Mouse (Mus musculus): ENCODE data around the gene Dcbld2.

The Dcbld2 gene

DNA sequence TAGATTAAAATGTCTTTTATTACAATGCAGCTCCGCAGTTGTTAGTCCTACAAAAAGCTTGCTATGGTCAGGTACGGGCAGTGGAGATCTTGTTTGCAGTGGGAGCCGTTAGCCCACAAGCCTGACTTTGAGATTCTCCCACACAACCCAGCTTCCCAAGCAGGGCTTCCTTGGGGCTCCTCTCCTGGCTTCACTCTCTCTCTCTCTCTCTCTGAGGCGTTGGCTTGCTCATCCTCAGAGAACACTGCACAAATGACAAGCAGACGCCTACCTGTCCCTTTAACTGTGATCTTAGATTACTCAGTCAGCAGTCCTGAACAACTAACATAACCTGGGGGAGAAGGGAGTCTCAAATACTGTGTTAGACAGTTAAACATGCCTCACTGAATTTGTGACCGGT lies 79.6 kb downstream of the Dcbld2 start:
- DNase-seq (ENCODE audit: extremely low spot score) = no peak

DNA sequence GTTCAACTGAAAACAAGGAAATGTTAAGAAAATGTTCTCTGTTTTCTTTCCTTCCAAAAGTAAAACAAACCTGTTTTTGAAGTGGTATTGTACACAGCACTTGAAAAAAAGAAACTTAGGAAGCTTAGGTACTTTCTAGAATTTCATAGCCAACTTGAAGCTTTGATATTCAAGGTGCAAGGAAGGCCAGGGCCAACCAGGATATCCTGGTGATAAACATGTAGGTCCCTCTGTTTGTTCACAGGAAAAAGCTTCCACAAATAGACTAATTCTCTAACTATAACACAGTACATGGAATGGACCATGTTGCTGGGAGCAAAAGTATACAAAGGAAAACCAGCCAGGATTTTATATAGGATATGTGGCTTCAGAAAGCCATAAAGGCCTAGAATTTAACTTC lies 88.5 kb downstream of the Dcbld2 start:
- no peak for DNase-seq (ENCODE audit: extremely low spot score)

DNA sequence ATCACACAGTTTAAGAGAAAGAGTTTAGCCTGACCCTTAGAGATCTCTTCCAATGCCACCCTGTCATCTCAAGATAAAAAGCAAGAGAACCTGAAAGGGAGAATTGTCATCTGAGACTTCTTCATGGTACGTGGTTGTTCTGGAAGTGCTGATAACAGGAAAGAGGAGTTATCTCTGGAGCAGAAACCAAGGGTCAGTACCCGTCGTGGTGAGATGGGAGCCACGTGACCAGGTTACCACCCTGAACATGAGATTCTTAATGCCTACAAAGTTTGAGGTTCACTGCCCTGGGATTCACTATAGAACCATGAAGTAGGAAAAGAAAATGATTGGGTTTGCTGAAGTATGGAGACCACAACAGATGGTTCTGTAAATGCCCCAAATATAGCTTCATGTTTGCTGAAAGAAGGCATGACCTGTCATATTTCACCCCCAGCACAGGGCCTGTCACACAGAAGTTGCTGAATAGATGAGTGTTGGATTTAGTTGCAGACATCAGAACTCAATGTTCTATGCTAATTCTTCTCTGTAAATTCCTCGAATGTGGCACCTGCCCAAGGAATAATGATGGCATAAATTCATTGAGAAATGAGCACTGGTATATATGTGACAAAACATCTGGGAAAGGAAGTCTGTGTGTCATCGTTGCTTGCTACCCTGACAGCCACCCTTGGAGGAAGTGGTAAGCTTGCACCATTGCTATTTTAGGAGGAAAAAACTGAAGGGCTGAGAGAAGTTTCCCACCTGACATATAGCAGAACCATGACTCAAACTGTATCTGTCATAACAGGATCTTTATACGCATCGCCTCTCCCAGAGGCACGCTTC lies 89.9 kb downstream of the Dcbld2 start:
- no peak for DNase-seq (ENCODE audit: extremely low spot score)

DNA sequence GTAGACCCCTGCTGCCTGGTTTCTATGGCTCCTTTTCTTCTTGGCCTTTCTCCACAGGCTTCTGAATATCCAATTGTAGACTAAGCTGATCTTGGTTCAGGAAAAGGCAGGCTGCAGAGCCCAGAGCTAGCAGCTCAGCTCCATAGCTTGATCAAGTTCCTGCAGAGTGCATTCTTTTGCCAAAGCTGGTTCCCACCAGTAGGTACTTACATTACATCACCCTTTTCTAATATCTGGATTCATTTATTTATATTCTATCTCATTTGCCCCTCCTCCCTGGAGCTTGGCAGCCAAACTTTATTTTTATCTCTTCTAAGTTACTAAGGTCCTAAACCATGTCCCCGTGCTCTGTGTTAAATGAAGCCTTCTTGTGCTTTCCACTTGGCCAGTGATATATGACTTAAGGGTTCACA lies 90.9 kb downstream of the Dcbld2 start:
- no peak for DNase-seq (ENCODE audit: extremely low spot score)

DNA sequence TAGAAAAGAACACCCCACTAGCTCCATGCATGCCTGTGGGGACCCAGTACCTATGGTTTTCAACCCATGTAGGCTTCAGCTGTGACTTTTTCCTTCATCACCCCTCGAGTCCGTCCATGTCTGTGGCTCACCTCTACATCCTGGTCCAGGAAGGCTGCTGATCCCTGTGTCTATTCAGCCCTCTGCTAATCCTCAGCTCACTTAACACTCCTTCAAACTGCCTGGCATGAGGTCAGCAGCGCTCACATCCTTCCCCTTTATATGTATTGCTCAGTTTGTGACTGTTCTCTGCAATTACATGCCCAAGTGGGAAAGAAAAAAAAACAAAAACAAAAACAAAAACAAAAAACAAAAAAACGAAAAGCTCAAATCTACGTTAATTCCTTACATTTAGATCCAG lies 91.4 kb downstream of the Dcbld2 start:
- DNase-seq (ENCODE audit: extremely low spot score) = no peak

DNA sequence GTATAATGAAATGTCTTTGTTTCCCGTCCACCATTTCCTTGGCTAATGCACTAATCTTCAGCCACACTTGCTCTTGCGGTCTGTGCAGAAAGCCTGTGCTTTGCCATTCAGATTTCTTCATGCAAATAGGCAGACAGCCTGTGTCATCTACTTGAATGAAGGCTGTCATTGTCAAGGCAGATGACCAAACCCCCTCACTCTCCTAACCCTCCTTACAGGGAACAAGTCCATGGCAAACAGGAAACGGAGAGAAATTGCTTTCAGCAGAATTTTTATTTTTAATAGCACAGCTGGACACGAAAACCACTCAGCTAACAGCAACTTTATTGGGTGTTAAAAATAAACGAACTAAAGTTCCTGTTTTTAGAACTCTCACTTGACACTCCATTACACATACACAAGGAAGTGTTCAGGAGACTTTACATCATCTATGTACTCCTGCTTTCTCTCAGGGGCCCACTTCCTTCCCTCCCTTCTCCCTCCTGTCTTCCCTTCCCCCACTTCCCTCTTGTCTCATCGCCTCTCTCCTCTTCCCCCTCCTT lies 93.6 kb downstream of the Dcbld2 start:
- no peak for DNase-seq (ENCODE audit: extremely low spot score)

DNA sequence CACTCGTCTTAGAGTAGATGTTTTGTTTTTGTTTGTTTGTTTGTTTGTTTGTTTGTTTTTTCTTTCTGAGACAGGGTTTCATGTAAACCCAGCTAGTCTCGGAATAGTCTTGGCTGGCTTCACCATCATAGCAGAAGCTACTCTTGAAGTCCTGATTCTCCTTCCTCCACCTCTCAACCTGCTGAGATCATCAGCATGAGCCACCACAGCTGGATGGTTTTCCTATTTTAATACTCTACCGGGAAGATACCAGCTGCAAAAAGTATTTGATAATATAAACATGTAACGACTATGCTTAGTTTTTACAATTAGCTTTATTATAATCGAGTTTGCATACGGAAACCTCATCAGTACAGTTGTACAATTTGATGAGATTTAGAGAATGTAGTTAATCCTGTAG lies 94.3 kb downstream of the Dcbld2 start:
- no peak for DNase-seq (ENCODE audit: extremely low spot score)

DNA sequence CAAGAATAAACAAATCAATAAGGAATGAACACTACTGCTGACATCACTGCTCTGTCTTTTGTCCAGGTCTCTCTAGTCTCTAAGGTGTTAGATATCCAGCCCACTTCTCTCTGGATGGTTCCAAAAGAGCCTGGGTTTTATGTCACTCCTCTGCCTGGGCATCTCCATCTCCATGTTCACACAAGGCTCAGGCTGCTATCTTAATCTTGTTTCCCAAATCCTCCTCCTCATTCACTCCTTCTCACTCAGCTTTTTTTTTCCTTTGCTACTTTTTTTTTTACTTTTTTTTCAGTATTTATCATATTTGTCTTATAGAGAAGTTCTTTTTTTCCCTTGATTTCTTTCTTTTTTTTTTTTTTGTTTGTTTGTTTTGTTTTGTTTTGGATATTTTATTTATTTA lies 96.7 kb downstream of the Dcbld2 start:
- no peak for DNase-seq (ENCODE audit: extremely low spot score)

DNA sequence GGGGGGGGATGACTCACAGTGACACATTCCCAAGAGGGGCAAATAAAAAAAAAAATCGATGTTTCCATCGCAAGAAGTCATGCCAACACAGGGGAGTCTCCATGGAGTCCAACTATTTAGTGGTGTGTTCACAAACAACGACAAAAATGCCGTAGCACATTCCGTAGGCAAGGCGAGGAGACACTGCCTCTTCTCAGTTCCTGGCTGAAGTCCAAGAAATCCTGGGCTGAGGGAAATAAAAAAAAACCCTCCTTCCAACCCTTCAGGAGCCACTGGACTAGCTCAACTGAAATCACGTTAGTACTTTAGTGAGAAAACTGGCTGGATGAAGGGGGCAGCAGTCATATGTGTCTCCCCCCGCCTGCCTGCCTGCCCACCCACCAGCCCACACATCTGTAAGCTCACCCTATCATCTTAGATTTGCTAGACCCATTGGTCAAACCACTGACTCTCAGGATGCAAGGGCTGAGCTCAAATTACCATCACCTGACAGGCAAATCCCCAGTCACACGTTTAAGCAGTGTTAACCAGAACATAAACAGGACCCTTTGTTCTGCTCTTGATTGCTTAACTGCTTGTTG lies 104.0 kb downstream of the Dcbld2 start:
- DNase-seq (ENCODE audit: extremely low spot score) = no peak

DNA sequence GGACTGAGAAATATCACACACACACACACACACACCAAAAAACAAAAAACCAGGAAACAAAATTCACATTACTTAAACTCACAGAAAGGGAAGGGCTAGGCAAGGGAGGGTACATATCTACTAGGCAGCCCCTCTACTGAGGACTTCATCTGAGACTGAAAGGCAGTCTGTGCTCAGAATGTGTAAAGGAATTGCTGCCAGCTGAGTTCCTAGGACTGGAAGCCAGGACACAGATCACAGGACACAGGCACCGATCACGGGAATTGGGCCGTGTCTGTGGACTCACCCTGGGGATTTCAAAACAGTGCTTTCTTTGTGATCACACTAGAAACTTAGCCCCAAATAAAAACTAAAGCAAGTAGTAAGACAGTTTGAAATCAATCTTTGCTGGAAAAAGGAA lies 104.6 kb downstream of the Dcbld2 start:
- no peak for DNase-seq (ENCODE audit: extremely low spot score)

DNA sequence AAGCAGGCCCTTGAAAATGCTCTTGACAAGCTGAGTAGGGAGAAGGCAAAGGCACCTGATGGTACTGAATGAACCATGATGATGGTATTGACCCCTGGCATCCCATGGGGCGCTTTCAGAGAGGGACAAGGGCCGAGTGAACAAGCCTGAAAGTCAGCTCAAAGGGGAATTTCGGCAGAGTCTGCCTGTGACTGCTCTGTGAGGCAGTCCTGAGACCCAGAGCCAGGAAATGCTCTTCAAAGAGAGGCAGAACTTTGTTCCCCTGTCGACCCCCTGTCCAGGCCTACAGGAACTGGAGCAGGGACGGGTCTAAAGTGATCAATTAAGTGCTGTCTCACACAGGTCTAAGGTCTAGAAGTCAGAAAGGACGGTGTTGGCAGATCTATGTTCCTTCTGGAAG lies 105.5 kb downstream of the Dcbld2 start:
- peak; percentile 41 for DNase-seq (ENCODE audit: extremely low spot score)

DNA sequence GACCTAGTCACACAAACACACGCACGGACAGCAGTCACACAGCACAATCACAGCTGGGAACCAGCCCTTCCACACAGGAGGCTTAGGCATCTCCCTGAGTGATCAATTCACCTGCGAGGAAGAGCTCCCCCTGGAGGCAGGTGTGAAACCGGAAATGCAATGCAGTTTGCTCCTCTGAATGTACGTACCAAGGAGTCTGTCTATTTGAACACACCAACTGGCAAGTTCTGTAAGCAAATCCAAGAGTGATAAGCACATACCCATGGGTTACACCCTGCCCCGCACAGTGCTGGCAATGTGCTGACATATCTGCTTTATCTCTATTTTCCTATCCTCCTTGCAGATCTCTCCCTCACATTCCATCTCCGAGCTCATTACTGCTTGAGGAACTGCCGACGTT lies 106.3 kb downstream of the Dcbld2 start:
- no peak for DNase-seq (ENCODE audit: extremely low spot score)

DNA sequence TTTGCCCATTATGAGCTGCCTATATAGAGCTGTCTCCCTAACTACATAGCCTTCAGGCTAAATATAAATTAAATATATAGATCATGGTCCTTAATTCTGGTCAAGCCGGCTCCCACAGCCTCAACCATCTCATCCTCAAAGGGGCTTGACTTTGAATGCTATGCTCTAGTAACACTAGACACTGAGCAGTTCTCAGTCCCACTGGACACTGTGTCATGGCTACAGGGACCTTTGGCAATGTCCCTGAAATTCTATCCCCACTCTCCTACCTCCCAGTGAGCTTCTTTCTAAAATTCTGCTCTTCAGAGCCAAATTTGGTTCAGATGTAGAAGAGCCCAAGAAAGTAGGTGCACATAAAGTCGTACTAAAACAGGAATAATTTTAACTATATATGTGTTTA lies 107.9 kb downstream of the Dcbld2 start:
- DNase-seq (ENCODE audit: extremely low spot score) = no peak

DNA sequence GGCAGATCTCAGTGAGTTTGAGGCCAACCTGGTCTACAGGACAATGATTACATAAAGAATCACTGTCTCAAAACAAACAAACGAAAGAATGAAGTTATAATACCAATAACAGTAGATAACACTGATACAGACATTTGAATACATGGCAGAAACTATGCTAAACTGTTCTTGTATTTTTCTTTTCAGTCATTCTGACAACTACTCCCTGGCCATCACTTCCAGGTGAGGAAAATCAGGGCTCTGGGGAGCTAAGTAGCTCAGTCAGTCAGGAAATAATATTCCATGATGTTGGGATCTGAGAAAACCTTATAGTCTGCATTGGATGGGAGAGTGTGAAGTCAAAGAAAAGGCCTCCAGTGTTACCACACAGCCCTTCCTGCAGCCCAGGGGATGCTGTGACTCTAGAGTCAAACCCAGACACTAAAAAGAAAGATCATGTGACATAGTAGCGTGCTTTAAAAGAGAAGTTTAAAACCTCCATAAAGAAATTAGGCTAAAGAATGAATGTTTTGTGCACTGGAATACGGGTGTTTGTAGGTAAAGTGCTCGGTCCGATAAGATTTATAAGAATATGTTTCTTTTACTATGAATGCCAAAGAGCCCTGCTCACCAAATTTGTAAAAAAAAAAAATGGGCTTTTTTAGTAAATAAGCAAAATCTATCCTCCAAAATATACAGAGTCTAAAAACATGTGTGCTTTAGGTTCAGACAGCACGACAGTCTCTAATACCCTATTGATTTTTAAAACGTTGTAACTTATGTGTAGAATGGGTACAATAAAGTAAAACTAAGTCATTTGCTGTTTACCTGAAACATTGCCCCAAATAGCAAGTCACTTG lies 108.9 kb downstream of the Dcbld2 start:
- DNase-seq (ENCODE audit: extremely low spot score) = no peak
